Mouse (Mus musculus) neural tube, embryonic 12.5 days (tissue): ENCODE measurements around the gene Atxn3. TPM values are rescaled to one million over a fixed set of nuclear protein-coding genes. Genes with fewer than 3 reads are reported as not detected.
"Not testable (repeated sequence)": the region's sequence is repeated elsewhere in the genome, so short reads cannot be mapped to it uniquely, and the experiment has no call there.

ENCODE experiments used
- ATAC-seq: fragments of 200-750 bp; cut with Nextera tagmentation; 2 replicates; pipeline ENCODE4 v1.8.0; 2017; ENCODE audit warnings: low read depth, mild to moderate bottlenecking, moderate TSS enrichment, moderate library complexity; ENCODE audit not compliant: low FRiP score
- H3K27ac ChIP-seq: fragments of 300-500 bp; sonication (generic); 2 replicates; pipeline ENCODE4 v1.5.1; 2016
- H3K27me3 ChIP-seq: fragments of 300-500 bp; sonication (generic); replicated peaks from 2 replicates; pipeline ENCODE4 v1.6.1; 2016; ENCODE audit warnings: mild to moderate bottlenecking
- H3K36me3 ChIP-seq: fragments of 300-500 bp; sonication (generic); 2 replicates; pipeline ENCODE4 v1.6.1; 2016; ENCODE audit warnings: mild to moderate bottlenecking
- H3K4me1 ChIP-seq: fragments of 300-500 bp; sonication (generic); 2 replicates; pipeline ENCODE4 v1.6.1; 2016
- H3K4me2 ChIP-seq: fragments of 300-500 bp; sonication (generic); replicated peaks from 2 replicates; pipeline ENCODE4 v1.6.1; 2016; ENCODE audit warnings: mild to moderate bottlenecking
- H3K4me3 ChIP-seq: fragments of 300-500 bp; sonication (generic); 2 replicates; pipeline ENCODE4 v1.5.1; 2016
- H3K9ac ChIP-seq: fragments of 300-500 bp; sonication (generic); 2 replicates; pipeline ENCODE4 v1.6.1; 2016; ENCODE audit warnings: mild to moderate bottlenecking
- H3K9me3 ChIP-seq: fragments of 300-500 bp; sonication (generic); 2 replicates; pipeline ENCODE4 v1.6.1; 2016; ENCODE audit warnings: mild to moderate bottlenecking
- WGBS: fragments of 180-500 bp; shearing (Covaris S2); methylation state at CpG from one replicate; pipeline ENCODE4 v1.1.7; 2016; 5-methylcytosine and 5-hydroxymethylcytosine counted together
- polyA plus RNA-seq: library from polyadenylated mRNA; unstranded; fragments of >200 nt; fragmentation: Nextera tagmentation; extraction: Ambion mirVana; gene quantifications from 2 replicates; pipeline ENCODE4 v1.2.1, GENCODE M21; 2016

Gene Atxn3
- polyA plus RNA-seq, 1 experiment from 2014 or later = 14.7 TPM

DNA sequence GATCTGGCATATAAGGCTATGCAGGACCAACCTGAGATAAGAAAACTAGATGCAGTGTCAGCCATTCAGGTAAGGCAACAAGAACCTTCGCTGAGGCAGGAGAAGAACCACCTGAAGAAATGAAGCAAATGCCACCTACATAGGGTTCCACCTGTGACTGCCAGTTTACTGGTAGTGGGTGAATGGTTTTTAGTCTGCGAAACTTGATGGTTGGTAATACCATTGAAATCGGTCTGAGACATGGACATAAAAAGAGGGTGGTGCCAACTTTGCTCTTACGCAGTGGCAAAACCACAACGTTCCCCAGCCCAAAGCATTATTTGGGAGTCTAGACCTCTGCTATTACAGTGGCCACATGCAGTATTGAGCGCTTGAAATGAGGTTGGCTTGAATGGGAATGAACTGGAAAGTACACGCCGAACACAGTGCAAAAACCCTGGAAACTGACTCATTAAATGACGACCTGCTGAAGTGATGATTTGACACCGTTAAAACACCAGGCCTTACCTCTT is 19.4 kb upstream of the Atxn3 start:
- H3K4me3 ChIP-seq = no peak overlapping the region
- ATAC-seq = no peak
- 94% methylated on average over 10 of the region's 10 CpGs for WGBS

DNA sequence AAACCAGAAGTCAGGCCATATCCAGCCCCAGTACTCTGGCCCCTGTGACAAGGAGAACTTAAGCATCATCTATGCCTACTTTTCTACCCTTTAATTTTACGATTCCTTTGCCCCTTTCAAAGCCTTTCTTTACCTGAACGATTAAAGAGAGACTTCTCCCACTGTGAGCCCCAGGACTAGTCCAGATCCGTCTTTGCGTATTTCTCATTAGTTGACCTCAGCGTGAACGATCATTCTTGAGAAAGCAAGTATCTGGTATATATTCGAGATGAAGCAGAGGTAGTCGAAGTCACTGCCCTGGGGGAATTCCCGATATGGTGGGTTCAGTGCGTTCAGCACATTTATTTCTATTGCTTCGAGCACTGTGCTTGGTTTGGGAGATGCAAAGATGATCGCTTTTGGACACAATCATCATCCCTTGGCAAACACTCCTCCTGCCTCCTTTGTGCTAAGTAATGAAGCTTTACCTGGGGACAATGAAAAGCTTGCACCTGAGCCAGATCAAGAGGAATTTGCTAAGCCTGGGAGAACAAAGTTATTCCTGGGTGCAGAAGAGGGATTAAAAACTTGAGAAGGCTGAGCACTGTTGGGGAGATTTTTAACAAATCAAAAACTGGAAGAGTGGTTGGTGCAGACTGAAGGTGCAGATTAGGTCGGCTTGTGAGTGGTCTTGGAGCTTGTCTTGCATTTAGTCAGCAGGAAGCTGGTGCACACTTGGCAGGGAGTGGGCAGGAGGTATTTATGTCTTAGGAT is 18.8 kb upstream of the Atxn3 start:
- H3K27me3 ChIP-seq = no peaks in the 10 kb centered on the region
- peaks cover 20% of the 10 kb centered on the region for H3K4me1 ChIP-seq
- H3K9me3 ChIP-seq = no peaks in the 10 kb centered on the region
- peaks cover 3% of the 10 kb centered on the region; the same call in 1 of the 2 replicates for H3K36me3 ChIP-seq
- no peak overlapping the region for H3K27ac ChIP-seq
- WGBS = 29% methylated on average over 13 of the region's 13 CpGs
- H3K4me2 ChIP-seq = peak overlapping the region; percentile 75
- peak overlapping the region; percentile 90 for H3K4me3 ChIP-seq
- H3K9ac ChIP-seq = peak overlapping the region; percentile 89
- ATAC-seq = no peak

More for the DNA sequence above, 19.4 kb upstream of the Atxn3 start:
- Histone ChIP-seq H3K27ac (no peak overlapping the region), H3K4me2 (peak overlapping the region; percentile 75), H3K27me3 (no peaks in the 10 kb centered on the region), H3K9ac (no peak overlapping the region), H3K9me3 (no peaks in the 10 kb centered on the region), H3K36me3 (peaks cover 5% of the 10 kb centered on the region; the same call in 1 of the 2 replicates), H3K4me1 (peaks cover 20% of the 10 kb centered on the region)

DNA sequence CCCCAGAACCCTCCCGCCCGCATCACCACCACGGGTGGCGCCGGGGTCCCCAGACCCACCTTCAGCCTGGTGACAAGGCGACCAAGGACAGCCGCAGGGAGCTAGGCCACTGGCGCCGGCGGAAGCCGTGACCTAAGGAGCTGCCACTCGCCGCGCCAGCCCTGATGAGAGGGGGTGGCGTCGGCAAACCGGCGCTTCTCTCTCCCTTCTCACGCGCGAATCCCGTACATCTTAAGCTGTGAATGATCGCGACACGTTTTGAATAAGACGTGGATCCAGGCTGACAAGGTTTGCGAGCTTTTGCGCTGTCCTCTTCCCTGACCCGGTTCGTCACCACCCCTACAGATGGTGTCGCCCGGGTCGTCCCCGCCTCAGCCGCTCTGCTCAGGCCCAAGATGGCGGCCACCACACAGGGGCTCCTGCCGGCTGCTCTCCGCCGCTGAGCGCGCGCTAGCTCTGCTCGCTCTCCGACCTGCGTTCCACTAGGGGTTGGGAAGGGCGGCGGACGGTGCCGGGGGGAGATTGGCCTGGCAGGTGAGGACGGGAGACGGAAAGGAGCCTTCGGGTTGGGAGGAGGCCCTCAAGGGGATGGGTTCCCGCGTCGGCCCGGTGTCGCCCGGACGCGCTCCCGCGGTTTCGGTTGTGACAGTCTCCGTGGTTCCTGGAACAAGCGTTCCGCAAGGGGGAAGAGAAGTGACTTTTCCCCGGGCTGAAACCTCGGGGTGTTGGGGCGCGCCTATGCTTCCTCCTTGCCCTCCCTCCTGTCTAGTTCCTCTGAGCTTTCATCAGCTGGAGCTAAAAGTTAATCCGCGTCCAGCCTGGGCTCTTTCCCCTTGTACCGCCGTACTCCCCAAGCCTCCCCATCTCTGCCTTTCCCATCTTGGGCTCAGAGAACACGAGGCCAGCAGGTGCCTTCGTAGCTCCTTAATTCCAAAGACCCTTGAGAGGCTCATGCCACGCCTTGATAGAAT is 17.8 kb upstream of the Atxn3 start, which contains the start of gene Cpsf2:
Gene Cpsf2 (plus strand): TSS at position 388 of the 971 bp plus-strand sequence.
- peak; percentile 97 for ATAC-seq
- H3K27me3 ChIP-seq = no peaks in the 10 kb centered on the region
- peak within 1 kb of the TSS; percentile 74; the same call in 1 of the 2 replicates for H3K27ac ChIP-seq
- H3K4me2 ChIP-seq = peak within 1 kb of the TSS; percentile 75
- under 1% methylated on average over 77 of the region's 77 CpGs for WGBS
- H3K9me3 ChIP-seq = no peaks in the 10 kb centered on the region
- 0 out of 2 replicates have a peak, but pooled peaks cover 2% of the 10 kb centered on the region for H3K36me3 ChIP-seq
- peaks cover 20% of the 10 kb centered on the region for H3K4me1 ChIP-seq
- peak within 1 kb of the TSS; percentile 90 for H3K4me3 ChIP-seq
- H3K9ac ChIP-seq = peak within 1 kb of the TSS; percentile 89

DNA sequence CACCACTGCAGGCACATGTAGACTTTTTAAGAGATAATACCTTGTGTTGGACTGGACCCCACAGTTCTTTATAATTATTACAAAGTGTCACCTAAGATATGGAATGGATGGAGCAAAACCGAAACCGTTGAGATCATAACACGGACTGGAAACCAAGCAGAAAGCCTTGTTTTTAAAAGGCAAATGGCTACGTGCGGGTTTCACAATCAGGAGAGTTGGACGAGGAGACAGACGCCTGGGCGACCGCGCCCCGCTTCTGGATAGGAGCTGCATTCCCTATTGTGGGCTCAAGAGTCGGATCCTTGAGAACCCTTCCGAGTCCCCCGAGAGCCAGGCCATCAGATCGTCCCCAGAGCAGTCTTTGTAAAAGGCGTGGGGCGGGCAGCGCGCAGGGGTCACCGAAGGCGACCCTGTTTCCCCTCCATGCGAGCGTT is 17.1 kb upstream of the Atxn3 start:
- peak overlapping the region; percentile 74; the same call in 1 of the 2 replicates for H3K27ac ChIP-seq
- H3K27me3 ChIP-seq = no peaks in the 10 kb centered on the region
- peak overlapping the region; percentile 75 for H3K4me2 ChIP-seq
- H3K4me1 ChIP-seq = peaks cover 20% of the 10 kb centered on the region
- no peaks in the 10 kb centered on the region for H3K9me3 ChIP-seq
- WGBS = under 1% methylated on average over 23 of the region's 23 CpGs
- ATAC-seq = peak; percentile 76
- peak overlapping the region; percentile 89 for H3K9ac ChIP-seq
- H3K36me3 ChIP-seq = 0 out of 2 replicates have a peak, but pooled peaks cover 2% of the 10 kb centered on the region
- peak overlapping the region; percentile 90 for H3K4me3 ChIP-seq

DNA sequence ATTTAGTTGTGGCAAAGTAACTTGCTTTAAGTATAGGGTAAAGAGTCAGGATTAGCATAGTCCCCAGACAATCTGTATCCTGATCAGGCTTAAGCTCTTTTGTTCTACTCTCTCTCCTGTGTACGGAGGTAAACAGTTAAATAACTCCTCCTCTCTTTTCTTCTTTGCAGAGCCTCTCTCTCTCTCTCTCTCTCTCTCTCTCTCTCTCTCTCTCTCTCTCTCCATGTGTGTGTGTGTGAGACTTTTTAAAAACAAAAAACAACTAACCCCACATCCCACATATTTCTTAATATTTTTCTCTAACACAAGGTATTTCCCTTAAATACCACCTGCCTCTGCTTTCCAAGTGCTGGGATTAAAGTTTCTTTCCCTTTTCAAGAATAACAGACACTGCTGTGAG is 16.5 kb upstream of the Atxn3 start:
- peak overlapping the region; percentile 90 for H3K4me3 ChIP-seq
- WGBS = 9% methylated on average over 1 of the region's 1 CpGs
- H3K36me3 ChIP-seq = 0 out of 2 replicates have a peak, but pooled peaks cover 2% of the 10 kb centered on the region
- H3K9me3 ChIP-seq = no peaks in the 10 kb centered on the region
- H3K9ac ChIP-seq = peak overlapping the region; percentile 89
- H3K27me3 ChIP-seq = no peaks in the 10 kb centered on the region
- no peak overlapping the region for H3K27ac ChIP-seq
- ATAC-seq = no peak
- H3K4me2 ChIP-seq = peak overlapping the region; percentile 75
- H3K4me1 ChIP-seq = peaks cover 20% of the 10 kb centered on the region

DNA sequence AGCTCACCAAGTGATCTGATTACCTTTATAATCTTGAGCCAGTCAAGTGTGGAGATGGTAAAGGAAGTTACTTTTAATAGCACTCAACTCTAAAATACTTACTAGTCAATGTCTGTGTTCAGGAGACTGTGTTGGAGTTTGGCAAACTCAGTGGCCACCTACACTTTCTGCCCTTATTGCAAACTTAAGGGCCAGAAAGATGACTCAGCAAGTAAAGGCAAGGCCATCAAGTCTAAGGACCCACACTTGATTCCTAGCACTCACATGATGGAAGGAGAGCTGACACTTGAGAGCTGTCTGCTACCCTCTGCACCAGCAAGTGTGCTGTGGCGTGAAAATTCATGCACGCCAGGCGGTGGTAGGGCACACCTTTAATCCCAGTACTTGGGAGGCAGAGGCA is 14.2 kb upstream of the Atxn3 start:
- H3K4me1 ChIP-seq = peaks cover 15% of the 10 kb centered on the region
- H3K27me3 ChIP-seq = no peaks in the 10 kb centered on the region
- H3K9me3 ChIP-seq = no peaks in the 10 kb centered on the region
- no peak overlapping the region for H3K27ac ChIP-seq
- no peak overlapping the region for H3K4me3 ChIP-seq
- no peak overlapping the region for H3K4me2 ChIP-seq
- 96% methylated on average over 3 of the region's 3 CpGs for WGBS
- H3K9ac ChIP-seq = no peak overlapping the region
- H3K36me3 ChIP-seq = peaks cover 11% of the 10 kb centered on the region
- no peak for ATAC-seq

DNA sequence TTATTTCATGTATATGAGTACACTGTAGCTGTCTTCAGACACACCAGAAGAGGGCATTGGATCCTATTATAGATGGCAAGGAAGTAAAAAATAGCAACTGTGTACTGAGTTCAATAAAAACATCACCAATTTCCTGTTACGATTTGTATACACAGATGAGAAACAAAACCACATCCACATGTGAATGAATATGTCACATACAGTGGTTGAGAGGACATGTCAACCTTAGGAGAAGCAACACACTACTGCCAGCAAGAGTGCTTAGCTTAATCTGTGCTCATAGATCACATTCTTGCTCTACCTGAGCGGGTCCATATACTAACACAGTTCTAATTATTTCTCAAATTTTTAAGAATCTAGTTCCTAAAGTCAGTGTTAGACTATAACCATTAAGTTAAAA is 13.3 kb upstream of the Atxn3 start:
- H3K4me3 ChIP-seq = no peak overlapping the region
- H3K27me3 ChIP-seq = no peaks in the 10 kb centered on the region
- H3K9ac ChIP-seq = no peak overlapping the region
- no peak for ATAC-seq
- H3K9me3 ChIP-seq = no peaks in the 10 kb centered on the region
- no peak overlapping the region for H3K27ac ChIP-seq
- H3K4me2 ChIP-seq = no peak overlapping the region
- 97% methylated on average over 2 of the region's 2 CpGs for WGBS
- peaks cover 8% of the 10 kb centered on the region; the same call in 1 of the 2 replicates for H3K4me1 ChIP-seq
- H3K36me3 ChIP-seq = peaks cover 17% of the 10 kb centered on the region

DNA sequence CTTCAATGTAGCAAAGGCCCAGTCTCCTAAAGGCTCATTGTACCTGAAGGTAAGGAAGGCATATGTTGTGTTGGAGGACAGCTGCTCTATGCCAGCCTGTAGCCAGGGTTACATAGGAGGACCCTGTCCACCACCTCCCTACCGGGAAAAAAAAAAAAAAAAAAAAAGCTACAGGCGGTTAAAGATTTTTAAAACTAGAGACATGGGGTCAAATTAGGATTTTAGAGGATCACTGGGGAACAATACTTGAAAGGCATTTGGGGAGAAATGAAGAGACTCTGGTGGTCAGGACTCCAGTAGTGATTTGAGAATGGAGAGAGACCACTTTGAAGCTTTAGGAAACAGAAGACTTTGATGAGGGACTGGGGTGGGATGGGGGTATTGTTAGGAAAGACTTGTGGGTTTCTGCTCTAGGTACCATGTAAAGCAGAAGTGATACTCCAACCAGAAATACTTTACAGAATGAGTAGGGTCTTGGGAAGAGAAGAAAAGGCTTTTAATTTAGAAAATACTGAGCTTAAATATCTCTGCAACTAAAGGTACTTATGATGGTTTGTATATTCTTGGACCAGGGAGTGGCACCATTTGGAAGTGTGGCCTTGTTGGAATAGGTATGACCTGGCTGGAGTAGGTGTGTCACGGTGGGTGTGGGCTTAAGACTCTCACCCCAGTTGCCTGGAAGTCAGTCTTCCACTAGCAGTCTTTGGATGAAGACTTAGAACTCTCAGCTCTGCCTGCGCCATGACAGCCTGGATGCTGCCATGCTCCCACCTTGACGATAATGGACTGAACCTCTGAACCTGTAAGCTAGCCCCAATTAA is 1.1 kb upstream of the Atxn3 start:
- not testable (repeated sequence) for H3K36me3 ChIP-seq, H3K4me3 ChIP-seq, ATAC-seq, H3K27ac ChIP-seq, H3K4me1 ChIP-seq, H3K27me3 ChIP-seq, H3K9ac ChIP-seq, H3K9me3 ChIP-seq
- 97% methylated on average over 5 of the region's 5 CpGs for WGBS
- H3K4me2 ChIP-seq = 0 out of 2 replicates have a peak overlapping the region, but pooled peaks have one; percentile 30

DNA sequence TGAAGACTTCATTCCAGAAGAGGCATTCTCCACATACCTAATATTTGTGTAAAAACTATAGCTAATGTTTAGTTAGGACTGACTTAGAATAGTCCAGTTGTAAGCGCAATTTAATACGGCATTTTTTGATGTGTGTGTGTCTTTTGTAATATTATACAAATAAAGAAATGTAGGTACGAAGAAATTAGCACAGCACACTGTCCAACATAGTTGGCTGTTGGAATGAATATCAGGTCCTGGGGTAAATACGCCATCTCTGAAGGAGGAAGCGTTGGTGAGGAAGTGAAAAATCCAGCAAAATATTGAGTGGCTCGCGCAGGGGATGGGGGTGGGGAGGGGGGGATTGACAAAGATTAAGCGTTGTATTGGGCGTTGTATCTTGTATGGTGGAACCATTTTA is 510 bp upstream of the Atxn3 start:
- Histone ChIP-seq H3K4me2 (peak overlapping the region; percentile 30), H3K27ac (no peak overlapping the region), H3K9ac (no peak overlapping the region), H3K27me3 (no peaks in the 10 kb centered on the region), H3K9me3 (no peaks in the 10 kb centered on the region), H3K36me3 (no peaks in the 10 kb centered on the region; the same call in 1 of the 2 replicates), H3K4me3 (no peak overlapping the region), H3K4me1 (peaks cover 4% of the 10 kb centered on the region)
- no peak for ATAC-seq
- WGBS = 66% methylated on average over 9 of the region's 9 CpGs

DNA sequence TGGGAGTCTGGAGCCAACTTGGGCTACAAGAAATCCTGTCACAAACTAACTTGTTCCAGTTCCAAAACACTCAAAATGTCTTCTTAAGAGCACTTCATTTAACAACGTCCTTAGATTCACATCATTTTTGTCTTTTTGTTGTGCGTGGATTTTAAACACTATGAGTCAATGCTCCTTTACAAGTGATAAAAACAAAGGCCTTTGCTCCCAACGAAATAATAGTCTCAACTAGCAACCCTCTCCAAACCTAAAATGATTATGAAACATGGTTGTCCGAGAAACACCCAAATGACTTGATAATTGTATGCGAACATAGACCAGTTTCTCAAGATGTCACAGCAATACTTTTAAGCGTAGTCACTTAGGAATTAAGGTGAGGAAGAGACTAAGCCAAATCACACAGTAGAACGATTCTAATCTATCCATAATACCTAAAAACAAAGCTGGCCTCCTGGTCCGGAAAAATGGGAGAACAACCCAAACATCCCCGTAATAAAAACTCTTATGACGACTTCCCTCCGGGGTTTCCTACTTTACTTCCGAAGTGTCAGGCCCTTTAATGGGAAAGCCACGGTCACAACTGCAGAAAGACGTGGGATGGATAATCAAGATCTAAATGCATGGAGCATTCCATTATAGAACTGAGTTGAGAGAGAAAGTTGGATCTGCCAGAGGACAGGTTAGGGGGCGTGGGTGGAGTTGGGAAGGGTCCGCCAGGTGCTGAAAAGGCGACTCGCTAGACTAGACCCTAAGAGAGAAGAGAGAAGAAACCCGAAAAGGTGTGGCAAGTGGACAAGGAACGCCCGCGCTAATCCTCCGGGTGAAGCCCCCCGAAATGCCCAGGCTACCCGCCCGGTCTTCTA is 736 bp downstream of the Atxn3 start:
- Histone ChIP-seq H3K36me3 (no peaks in the 10 kb centered on the region; the same call in 1 of the 2 replicates), H3K4me3 (peak overlapping the region; percentile 70), H3K9ac (peak overlapping the region; percentile 79), H3K27me3 (no peaks in the 10 kb centered on the region), H3K9me3 (no peaks in the 10 kb centered on the region), H3K27ac (no peak overlapping the region), H3K4me2 (peak overlapping the region; percentile 75), H3K4me1 (peaks cover 4% of the 10 kb centered on the region)
- WGBS = 13% methylated on average over 26 of the region's 26 CpGs
- peak; percentile 69 for ATAC-seq
